Mouse (Mus musculus): ENCODE measurements around the gene Prkag1.
A peak's percentile ranks its signal among the peaks of the same experiment; 100 is the strongest.

The Prkag1 gene

DNA sequence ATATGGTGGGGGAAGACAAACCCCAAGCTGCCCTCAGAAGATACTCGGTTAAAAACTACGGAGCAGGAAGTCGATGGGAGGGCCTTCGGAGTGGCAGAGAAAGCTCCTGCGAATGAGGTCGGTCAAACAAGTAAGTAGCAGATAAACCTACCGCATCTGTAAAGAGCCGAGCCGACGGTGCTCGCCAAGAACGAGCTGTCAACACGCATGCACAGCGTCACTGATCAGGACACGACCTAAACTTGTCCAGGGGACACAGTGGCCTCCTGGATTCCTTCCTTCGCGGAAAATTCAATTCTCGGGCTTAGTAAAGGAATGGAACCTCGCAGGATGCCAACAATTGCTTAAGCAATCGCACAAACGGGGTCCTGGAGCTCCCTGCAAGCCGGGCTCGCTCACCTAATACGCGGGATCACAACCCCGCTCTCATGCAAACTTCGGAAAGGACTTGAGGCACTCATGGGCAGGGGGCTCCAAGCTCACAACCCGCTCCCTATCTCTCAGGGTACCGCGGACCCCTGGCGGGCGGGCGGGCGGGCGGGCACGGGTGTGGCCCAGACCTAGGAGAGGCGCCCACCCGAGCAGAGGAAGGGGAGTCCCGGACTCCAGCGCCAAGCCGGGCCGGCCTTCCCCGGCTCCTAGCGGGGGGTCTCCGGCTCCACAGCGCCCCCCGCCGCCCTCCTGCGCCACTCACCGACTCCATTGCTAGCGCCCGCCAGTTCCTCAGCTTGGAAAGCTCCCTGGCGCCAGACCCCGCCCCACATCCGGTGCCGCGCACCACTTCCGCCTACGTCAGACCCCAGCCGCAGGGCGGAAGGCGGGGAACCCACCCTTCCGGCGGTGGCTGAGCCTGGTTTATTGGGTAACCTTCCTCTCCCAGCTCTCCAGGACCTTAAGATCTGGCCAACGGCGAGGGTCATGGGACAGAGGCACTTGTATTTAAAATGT is at the start of gene Prkag1:
Prkag1 (minus strand) TSS at position 786 of the 948 bp plus-strand sequence.
- DNase-seq (ENCODE audit: low read depth, low spot score): peak; percentile 96

DNA sequence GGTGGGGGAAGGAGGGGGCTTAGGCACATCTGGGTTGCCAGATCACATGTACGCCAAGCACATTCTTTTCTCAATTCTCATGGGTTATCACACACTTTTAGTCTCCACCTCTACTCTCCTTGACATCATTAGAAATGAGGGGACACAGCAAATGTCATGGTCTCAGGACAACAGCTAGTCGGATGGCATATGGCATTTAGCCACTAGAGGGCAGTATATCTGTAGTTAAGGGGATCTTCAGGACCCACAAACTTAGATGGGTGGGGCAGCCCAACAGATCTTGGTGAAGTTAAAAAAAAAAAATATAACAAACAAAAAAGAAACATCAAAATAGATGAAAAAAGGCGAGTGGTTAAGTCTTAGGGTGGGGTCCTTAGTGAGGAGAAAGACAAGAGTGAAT is 46.0 kb upstream of the Prkag1 start:
- peak; percentile 84 for DNase-seq (ENCODE audit: low read depth, low spot score)

DNA sequence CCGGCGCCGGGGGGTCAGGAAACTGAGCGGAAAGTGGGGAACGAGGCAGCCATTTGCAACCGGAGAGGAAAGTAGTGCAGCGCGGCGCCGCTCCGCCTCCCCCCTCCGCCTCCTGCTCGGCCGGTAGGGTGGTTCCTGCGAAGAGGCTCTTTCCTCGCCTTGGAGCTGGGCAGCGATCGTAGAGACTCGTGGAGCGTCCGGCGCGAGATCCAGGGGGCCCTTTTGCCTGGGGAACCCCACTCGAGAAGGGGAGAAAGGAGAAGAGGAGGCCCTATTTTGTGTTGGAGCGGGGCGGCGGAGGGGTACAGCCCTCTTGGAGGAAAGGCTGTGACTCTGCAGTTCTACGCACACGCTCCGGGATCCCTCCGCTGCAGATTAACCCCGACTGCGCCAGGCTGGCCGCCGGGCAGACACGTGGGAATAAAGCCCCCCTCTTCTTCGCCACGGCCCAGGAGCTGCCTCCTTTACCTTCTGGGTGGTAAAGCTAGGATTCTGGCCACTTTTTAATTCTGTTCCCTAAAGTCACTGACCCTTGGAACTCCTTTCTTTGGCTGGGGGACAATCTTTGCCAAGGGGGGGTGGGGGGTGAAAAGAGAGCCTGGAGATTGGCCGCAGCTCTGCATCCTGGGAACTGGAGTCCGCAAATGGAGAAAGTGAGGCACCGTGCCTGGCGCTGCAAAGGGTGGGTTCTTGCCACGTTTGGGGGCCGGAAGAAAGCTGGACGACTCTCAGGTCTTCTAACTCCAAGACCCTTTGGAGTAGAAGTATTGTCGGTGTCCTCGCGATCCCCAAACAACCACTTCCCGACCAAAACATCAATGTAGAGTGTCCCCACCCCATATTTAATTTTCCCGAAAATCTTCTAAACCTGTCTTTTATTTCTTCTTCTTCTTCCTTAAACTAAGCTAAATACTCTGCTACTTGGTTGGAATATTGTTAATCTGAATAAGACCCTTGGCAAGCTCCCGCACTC is 40.9 kb upstream of the Prkag1 start:
- peak; percentile 98 for DNase-seq (ENCODE audit: low read depth, low spot score)

DNA sequence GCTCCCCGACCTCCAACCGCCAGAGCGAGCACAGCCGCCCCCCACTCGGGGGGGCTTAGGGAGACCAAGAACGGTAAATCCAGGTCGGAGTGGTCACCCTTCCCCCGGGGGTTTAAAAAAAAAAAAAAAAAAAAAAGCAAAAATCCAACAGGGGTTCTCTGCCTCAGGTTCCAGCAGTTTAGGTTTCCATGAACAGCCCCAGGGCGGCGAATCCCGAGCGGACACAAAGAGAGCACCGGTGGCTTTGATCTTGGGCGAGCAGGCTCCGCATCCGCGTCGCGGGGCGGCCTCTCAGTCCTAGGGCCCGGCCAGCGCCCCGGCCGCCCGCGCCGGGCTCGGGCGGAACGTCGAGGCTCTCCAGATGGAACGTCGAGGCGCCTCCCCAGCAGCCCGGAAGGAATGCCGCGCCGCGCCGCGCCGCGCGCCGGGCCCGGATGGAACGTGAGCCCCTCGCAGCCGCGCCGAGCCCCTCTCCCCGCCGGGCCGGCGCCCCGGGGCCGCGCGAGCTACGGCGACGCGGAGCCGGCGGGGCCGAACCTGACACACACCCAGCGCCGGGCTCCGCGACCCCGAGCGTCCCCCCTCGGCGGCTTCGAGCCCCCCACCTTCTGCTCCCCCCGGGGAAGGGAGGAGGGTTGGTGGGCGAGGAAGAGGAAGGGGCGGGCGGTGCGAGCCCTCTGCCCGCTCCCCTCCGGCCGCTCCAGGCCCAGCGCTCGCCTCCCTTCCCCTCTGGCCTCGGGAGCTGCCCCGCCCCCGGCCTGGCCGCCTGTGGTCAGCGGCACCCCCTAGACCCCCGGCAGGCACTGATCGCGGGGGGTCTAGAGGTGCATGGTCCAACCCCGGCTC is 40.0 kb upstream of the Prkag1 start, which contains the start of gene Kmt2d:
Kmt2d (minus strand) TSS at position 135 of the 846 bp plus-strand sequence.
- DNase-seq (ENCODE audit: low read depth, low spot score): peak; percentile 36

DNA sequence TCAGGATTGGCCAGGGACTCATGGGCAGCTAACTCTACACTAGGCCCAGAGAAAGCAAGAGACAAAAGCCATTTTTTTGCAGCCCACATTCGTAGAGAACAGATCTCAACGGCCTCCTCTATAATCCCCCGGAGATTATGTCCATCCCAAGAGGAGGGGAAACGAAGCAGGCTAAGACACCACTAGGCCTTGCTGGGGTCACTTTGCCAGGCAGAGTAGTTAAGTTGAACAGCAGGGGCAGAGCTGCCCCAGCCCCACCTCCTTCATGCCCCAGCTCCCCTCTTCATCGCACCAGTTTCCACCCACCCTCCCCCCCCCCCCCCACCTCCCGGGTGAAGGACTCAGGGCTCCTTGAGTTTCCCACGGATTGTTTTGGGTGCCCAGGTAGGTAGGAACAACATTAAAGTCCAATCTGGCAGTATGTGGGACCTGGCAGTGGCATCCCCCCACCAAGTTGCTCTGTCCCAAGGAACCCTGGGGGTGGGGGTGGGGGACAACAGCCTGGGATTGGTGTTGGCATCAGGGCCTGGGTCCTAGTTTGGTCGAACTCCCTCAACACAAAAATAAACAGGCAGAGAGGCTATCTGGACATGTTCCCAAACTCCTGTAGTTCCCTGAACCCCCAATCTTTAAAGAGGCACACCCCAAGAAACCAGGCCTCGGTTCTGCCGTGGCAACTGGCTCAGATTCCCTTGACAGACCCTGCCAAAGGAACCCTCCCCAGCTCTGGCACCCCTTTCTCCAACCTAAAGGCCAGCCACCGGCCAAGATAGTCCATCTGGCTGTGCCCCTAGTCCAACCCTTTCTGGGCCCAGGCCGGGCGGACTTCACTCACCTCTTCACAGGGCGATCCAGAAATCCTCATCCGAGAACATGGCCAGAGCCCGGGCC is 39.1 kb upstream of the Prkag1 start:
- DNase-seq (ENCODE audit: low read depth, low spot score): no peak

DNA sequence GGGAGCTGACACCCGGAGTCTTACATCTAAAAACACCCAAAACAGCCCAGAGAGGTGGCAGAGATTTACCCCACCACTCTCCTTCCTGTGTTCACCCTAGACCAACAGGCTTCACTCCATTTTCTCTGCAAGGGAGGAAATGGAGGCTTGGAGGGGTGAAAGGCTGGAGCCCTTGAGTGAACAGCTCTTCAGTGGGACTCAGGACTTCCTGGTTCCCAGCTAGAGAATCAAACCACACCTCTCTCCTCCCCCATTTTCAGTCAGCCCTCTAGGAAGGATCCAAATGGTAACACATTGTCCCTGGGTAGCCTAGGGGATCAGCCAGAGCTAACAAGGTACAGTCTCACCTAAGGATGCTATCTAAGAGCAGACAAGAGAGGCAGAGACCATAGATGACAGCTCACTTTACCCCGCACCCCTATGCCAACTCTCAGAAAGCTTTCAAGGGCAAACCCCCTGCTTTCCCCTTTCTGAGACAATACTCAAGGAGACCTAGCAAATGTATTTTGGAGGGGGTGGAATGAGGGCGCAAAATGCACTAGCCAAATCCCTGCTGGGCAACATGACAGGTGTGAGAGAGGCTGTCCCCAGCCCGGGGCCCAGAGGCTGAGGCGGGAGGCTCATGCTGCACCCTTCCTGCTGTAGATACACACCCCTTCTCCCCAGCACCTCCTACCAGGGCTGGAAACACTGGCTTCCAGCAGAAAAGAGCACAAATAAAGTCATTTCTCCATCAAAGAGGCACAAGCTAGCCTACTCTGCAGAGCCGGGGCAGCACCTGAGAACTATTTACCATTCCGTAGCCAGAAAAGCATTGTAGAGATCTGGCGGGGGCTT is 38.2 kb upstream of the Prkag1 start:
- DNase-seq (ENCODE audit: low read depth, low spot score): no peak

DNA sequence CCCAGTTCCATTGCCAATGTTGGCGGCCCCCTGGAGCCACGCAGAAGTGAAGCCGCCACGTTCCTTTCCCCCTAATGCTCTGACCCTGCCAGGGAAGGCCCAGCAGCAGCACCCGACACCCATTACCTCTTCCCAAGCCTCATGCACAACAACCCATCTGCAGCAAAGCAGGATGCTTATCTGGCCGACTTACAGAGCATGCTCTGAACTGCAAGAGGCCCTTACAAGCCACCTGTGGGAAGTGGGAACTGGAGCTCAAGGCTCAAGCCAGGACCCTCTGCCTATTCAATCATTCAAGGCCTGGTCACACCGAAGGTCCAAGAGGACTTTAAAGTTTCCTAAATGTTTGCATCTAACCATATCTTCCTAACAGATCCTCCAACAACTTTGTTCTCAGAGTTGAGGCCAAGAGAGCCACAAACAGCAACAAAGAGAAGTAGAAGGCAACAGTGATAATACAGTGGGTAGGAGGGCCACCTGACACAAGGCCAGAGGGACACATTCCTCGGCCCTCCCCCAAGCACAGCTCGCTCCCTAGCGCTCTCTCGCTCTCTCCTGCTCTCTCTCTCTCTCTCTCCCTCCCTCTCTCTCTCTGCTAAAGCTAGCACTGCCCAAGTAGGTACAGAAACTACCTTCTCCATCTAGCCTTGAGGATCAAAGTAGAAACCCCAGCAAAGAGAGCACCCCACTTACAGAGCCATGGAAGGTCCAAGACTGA is 37.2 kb upstream of the Prkag1 start:
- DNase-seq (ENCODE audit: low read depth, low spot score): no peak

DNA sequence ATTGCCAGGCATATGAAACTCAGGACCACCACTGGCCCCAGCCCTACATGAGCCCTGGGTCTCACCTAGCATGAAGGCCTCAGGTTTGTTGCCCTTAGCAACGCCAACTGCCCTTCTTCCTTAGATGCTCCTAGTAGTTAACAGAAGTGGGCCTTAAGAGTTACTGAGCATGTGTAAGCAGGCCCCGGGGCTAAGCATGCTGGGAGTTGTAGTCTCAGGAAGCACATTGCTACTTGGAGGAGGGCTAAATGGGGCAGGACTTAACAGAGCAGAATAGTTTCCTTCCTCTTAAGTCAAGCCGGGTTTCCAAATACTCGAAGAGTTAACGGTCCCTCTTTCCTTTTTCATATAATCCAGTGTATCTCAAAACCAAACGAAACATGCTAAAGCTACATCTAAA is 36.0 kb upstream of the Prkag1 start:
- peak; percentile 78 for DNase-seq (ENCODE audit: low read depth, low spot score)

DNA sequence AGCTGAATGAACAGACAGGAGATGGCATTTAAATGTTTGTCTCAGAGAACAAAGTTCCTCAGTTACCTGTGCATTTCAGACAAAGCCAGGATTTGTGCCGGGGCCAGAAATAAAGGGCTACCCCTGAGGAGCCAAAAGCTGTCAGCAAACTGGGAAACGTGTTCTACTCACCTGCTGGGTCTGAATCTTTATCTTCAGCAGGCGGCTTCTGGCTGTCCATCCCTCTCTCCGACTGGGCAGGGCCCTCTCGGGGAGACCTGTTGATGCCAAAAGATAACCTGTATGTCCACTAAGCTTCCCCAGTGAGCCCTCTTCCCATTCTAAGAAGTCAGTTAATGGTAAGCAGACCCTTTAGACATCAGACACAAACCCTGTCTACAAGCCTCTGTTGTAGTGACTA is 35.2 kb upstream of the Prkag1 start:
- no peak for DNase-seq (ENCODE audit: low read depth, low spot score)

DNA sequence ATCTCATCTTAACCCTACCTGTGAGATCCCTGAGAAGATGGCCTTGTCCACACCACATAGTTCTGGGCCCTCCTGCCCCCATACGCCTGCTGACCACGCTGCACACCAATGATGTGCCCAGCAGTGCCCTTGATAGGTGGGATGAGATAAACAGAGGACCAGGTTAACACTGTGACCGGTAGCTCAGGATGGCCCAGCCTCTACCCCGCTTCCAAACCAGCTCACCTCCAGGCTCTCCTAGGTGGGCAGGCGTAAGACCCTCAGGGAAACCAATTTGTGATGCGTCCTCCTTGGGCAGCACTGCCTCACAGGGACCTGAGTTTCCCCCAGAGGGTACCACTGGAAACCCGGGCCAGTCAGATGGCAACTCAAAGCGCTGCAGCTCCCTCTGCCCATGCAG is 34.5 kb upstream of the Prkag1 start:
- DNase-seq (ENCODE audit: low read depth, low spot score): no peak

DNA sequence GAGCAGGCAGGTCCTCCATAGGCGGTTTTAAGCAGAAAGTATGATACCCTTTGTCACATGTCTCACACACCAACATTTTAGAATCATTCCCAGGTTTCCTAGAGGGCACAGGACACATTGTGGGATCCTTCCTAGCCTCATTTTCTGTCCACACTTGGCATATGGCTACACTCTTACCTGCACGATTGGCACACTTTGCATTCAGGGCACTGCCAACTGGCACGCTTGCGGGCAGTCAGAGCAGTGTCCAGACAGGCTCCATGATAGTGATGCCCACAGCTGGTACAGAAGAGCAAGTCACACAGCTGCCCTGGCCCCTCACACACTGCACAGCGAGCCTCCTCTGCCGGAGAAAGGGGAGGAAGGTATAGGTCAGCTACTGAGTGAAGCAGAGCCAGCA is 33.6 kb upstream of the Prkag1 start:
- no peak for DNase-seq (ENCODE audit: low read depth, low spot score)

DNA sequence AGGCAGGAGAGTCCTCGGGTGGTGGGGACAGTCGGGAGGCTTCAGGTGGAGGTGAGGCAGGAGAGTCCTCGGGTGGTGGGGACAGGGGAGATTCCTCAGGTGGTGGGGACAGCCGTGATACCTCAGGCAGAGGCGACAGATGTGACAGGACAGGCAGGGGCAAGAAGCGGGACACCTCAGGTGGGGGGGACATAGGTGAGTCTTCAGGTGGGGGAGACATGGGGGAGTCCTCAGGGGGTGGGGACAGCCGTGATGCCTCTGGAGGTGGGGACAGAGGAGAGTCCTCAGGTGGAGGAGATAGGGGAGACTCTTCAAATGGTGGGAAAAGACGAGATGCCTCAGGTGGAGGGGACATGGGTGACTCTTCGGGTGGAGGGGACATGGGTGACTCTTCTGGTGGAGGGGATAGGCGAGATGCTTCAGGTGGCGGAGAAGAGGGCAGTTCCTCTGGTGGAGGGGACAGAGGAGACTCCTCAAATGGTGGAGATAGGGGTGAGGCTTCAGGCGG is 32.2 kb upstream of the Prkag1 start:
- DNase-seq (ENCODE audit: low read depth, low spot score): no peak

DNA sequence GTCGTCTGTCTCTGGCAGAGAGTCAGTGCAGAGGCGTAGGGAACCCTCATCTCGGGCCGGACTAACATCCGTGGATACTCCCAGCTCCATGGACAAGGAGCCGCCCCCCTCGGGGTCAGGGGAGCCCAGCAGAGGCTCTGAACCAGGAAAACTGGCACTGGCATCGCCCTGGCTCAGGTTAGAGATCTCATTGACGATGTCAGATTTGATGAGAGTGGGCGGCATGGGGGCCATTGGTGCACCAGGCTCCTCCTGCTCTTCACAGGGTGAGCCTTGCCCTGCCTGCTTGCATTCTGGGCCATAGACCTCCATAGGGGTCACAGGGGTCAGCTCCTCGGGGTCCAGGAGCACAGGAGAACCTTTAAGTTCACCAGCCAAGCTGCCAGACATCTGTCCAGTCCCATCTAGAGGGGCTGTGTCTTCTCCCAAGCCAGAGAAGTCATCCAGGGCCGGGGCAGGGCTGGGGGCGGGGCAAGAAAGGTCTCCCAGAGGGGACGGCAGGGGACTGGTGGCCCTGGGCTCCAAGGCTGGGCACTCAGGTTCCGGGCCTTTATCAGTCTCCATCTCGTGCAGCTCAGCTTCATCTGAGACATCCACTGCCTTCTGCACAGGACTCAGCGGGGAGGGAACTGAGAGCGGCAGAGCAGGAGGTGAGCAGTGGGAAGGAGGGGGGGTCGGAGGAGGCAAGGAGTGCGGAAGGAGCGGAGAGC is 30.5 kb upstream of the Prkag1 start:
- DNase-seq (ENCODE audit: low read depth, low spot score): no peak

DNA sequence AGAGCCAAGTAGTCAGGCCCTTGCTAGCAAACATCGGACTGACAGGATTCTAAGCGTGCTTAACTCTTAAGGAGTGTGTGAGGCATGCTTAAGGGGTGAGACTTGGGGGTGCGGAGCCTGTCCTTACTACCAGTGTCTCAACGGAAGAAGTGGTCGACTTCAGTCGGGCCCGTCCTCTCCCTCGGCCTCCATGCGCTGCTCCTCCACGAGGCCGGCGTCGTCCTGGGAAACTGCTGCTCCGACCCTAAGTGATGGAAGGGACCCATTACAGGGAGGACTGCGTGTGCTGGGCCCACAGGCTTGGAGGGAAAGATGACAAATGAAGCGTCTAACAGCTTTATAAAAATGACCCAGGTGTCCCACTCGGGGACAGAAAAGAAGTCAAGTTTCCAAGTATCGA is 29.6 kb upstream of the Prkag1 start:
- DNase-seq (ENCODE audit: low read depth, low spot score): no peak

DNA sequence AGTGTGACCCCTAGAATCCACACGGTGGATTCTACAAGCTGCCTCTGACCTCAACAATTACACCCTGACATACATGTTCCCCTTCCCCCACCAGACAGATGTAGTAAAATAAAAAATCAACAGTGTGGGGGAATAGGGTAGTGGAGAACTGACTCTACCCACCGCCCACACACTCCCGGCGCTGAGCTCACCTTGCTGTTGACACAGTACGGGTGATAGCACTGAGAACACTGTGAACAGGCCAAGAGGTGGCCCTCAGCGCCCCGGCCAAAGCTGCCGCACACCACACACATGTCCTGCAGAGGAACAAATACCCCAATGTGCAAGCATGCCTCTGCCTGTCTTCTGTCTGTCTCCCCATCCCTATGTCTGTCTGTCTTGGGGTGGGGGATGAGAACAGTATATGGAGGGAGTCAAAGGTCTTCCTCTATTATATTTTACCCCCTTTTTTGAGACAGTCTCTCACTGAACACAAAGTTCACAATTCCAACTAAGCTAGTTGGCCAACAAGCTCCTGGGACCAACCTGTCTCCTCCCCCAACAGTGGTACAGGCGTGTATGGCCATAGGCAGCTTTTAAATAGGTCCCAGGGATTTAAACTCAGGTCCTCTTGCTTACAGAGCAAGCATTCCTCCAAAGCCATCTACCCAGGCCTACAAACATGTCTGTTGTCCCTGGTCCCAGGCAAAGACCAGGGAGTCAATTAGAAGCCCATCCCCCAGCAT is 28.2 kb upstream of the Prkag1 start:
- DNase-seq (ENCODE audit: low read depth, low spot score): no peak

DNA sequence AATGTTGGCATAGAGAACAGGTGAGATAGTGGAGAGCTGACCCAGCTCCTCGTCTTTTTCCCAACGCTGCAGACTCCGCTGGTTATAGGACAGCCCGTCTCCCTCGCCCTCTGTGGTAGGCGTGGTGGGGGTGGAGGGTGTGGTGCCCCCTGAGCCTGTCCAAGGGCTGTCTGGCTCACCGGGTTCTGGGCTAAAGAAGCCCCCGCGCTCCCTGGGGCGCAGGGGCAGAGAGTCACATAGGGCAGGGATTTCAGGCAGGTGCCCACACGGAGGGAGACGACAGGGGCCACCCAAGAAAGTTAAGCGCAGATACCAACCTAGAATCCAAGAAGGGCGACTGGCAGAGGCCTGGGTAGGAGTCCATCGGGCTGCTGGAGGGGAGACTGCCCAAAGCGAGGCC is 22.9 kb upstream of the Prkag1 start:
- DNase-seq (ENCODE audit: low read depth, low spot score): no peak
